Mouse (Mus musculus): Measurements from ENCODE around the gene Plek2.

- TF ChIP-seq POLR2A (IDR thresholded peaks at IDR 0.05; ENCODE audit: control insufficient read depth, low read depth, low read length) (no peak), CTCF (IDR thresholded peaks at IDR 0.05; ENCODE audit: control insufficient read depth, insufficient read depth, insufficient replicate concordance, low read depth, low read length) (no peak)
These were observed 2.3 kb downstream of the Plek2 start for GRCm38 (mm10) chr12:78904499-78904898.

All from testis, adult 2 months (tissue).